Mouse (Mus musculus) ES-Bruce4 (cell line): ENCODE data around the gene Fam149a.

Experiments used
- CTCF ChIP-seq: IDR thresholded peaks from one replicate; pipeline ENCODE4 v1.8.1; 2011; ENCODE audit warnings: low read depth, low read length
- POLR2A ChIP-seq: IDR thresholded peaks from one replicate; pipeline ENCODE4 v1.8.1; 2011; ENCODE audit warnings: low read length; ENCODE audit not compliant: insufficient read depth

GRCm38 (mm10) chr8:45295276-45295675 lies 86.8 kb downstream of the Fam149a start:
- TF ChIP-seq POLR2A, result no peak
- no peak for TF ChIP-seq CTCF
